Mouse (Mus musculus): ENCODE measurements around the gene Sdf2l1.

- TF ChIP-seq CTCF (IDR thresholded peaks at IDR 0.05; ENCODE audit: low read depth) = no peak
- no peak for TF ChIP-seq EP300 (IDR thresholded peaks at IDR 0.05; ENCODE audit: low read depth)
Measured at GRCm38 (mm10) chr16:17096938-17097337, 35.2 kb downstream of the Sdf2l1 start.
